Mouse (Mus musculus) embryo, embryonic 11.5 days (tissue): Measurements from ENCODE around the gene Psmc3ip.
"Not testable (repeated sequence)": the region's sequence is repeated elsewhere in the genome, so short reads cannot be mapped to it uniquely, and the experiment has no call there.

Source experiments
- DNase-seq: peaks from one replicate; pipeline ENCODE4 v3.0.0-alpha.2; 2012; ENCODE audit warnings: low read depth, low spot score

Psmc3ip gene

GRCm38 (mm10) chr11:101095314-101096024, at the start of gene Psmc3ip:
Gene Psmc3ip (minus strand): TSS chr11:101095436.
- DNase-seq = peak; percentile 92

GRCm38 (mm10) chr11:101143338-101144225, 48.3 kb upstream of the Psmc3ip start:
- no peak for DNase-seq

- DNase-seq = no peak
These were observed 47.2 kb upstream of the Psmc3ip start for GRCm38 (mm10) chr11:101142215-101142967.

- no peak for DNase-seq
These were observed 45.9 kb upstream of the Psmc3ip start for GRCm38 (mm10) chr11:101141088-101141487.

- DNase-seq = no peak
These were observed 45.1 kb upstream of the Psmc3ip start for GRCm38 (mm10) chr11:101140164-101140819.

GRCm38 (mm10) chr11:101138536-101139181, 43.4 kb upstream of the Psmc3ip start:
- no peak for DNase-seq

- DNase-seq = no peak
These were observed 41.8 kb upstream of the Psmc3ip start for GRCm38 (mm10) chr11:101137000-101137399.

- no peak for DNase-seq
These were observed 39.1 kb upstream of the Psmc3ip start for GRCm38 (mm10) chr11:101134217-101134865.

GRCm38 (mm10) chr11:101133037-101133436, 37.8 kb upstream of the Psmc3ip start:
- DNase-seq = no peak

GRCm38 (mm10) chr11:101131701-101132100, 36.5 kb upstream of the Psmc3ip start:
- DNase-seq = no peak

- DNase-seq = no peak
These were observed 36.0 kb upstream of the Psmc3ip start for GRCm38 (mm10) chr11:101131187-101131586.

GRCm38 (mm10) chr11:101130056-101130756, 35.0 kb upstream of the Psmc3ip start:
- no peak for DNase-seq

GRCm38 (mm10) chr11:101128996-101129577, 33.9 kb upstream of the Psmc3ip start:
- no peak for DNase-seq

GRCm38 (mm10) chr11:101127075-101127474, 31.8 kb upstream of the Psmc3ip start:
- DNase-seq = no peak

GRCm38 (mm10) chr11:101125008-101125407, 29.8 kb upstream of the Psmc3ip start:
- DNase-seq = not testable (repeated sequence)

- not testable (repeated sequence) for DNase-seq
These were observed 29.3 kb upstream of the Psmc3ip start for GRCm38 (mm10) chr11:101124494-101124893.

GRCm38 (mm10) chr11:101120545-101121188, 25.4 kb upstream of the Psmc3ip start:
- no peak for DNase-seq

GRCm38 (mm10) chr11:101119761-101120544, 24.7 kb upstream of the Psmc3ip start, which contains the start of the genes Retreg3 and Tubg1:
Gene Retreg3 (minus strand): TSS chr11:101119893.
Gene Tubg1 (plus strand): TSS chr11:101119938.
- DNase-seq = peak; percentile 100
